Mouse (Mus musculus) liver, adult 2 months (tissue): ENCODE data around the gene Pde1b.

ENCODE experiments used
- CTCF ChIP-seq: fragments of 200-500 bp; IDR thresholded peaks from 2 replicates; pipeline ENCODE4 v1.5.1; 2011; ENCODE audit warnings: low read depth, low read length, control low read depth
- POLR2A ChIP-seq: fragments of 200-500 bp; IDR thresholded peaks from 2 replicates; pipeline ENCODE4 v1.6.1; 2011; ENCODE audit warnings: low read length, control low read depth; ENCODE audit not compliant: insufficient read depth; ENCODE audit errors: extremely low read depth

DNA sequence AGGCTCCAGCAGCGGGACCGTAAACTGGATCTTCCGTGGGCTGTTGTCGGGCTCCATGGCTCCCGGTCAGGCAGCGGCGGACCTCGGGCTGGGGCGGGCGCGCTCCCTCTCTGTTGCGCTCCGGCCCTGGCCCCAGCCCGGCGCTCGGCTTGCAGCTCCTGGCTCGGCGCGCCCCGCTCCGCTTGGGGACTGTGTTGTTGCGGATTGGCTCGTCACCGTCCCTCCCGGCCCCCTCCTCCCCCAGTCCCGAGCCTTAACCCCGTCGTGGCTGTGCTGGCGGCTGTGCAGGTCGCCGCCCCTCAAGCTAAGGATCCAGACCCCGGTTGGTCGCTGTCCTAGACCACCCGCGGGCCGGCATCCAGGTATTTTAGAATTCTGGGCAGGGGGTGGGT, 35.0 kb downstream of the Pde1b start, which contains the start of gene Ppp1r1a:
- no peak for TF ChIP-seq POLR2A
- no peak for TF ChIP-seq CTCF
